Comparison of ENCODE assay signal across 15 mouse cellular contexts in the genomic region with DNA sequence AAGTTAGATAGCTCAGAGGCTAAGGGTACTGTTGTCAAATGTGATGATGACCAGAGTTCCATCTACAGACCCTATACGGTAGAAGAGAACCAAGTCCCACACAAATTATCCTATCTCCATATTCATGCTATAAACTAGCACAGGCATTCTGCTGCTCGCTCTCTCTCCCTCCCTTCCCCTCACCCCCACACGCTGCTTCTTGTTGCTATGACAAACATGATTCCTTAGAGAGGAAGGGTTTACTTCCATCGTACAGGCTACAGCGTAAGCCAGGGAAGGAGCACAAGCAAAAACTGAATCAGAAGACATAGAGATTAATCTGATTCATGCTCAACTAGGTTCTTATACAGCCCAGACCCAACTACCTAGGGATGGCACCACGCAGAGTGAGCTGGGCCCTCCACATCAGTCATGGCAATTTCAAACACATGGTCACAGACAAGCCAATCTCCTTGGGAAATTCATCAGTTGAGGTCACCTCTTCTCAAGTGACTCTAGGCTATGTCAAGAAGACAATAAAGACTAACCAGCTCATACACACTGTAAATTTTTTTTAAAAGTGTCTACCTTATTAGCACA. TPM values are rescaled to one million over a fixed set of nuclear protein-coding genes. Genes with fewer than 3 reads are reported as not detected.
DNase-seq lines count a peak whose midpoint lies in the region; ATAC-seq and TF ChIP-seq lines count a peak whose summit lies in the region.
"Had no signal": no experiment of that assay in that cellular context is flagged by ENCODE, and none has a peak within 500 bp of the region (broad histone marks: within the 10 kb centered on the region; RNA-seq: fewer than 3 reads in every experiment).

No protein-coding gene starts in this region.

- H3K36me3 ChIP-seq in hindbrain, embryonic 11.5 days (ENCODE audit: control insufficient read depth, insufficient read depth, low read length), result no peaks in the 10 kb centered on the region
- H3K36me3 ChIP-seq in hindbrain, embryonic 10.5 days, result peaks cover 5% of the 10 kb centered on the region
- H3K36me3 ChIP-seq in hindbrain, postnatal 0 days (ENCODE audit: insufficient read depth, low read length), result no peaks in the 10 kb centered on the region
- no peaks in the 10 kb centered on the region for H3K36me3 ChIP-seq in neural tube, embryonic 15.5 days
- H3K36me3 ChIP-seq: limb, embryonic 15.5 days had no signal

- 88% methylated on average over 6 of the region's 6 CpGs for WGBS in hindbrain, embryonic 11.5 days
- WGBS in hindbrain, embryonic 10.5 days, result 83% methylated on average over 6 of the region's 6 CpGs
- WGBS in hindbrain, postnatal 0 days, result 36% methylated on average over 6 of the region's 6 CpGs
- WGBS in neural tube, embryonic 15.5 days, result 35% methylated on average over 6 of the region's 6 CpGs

- H3K9me3 ChIP-seq in hindbrain, embryonic 11.5 days (ENCODE audit: control insufficient read depth, low read length), result no peaks in the 10 kb centered on the region
- H3K9me3 ChIP-seq in hindbrain, embryonic 10.5 days, result no peaks in the 10 kb centered on the region
- H3K9me3 ChIP-seq in hindbrain, postnatal 0 days (ENCODE audit: low read length), result no peaks in the 10 kb centered on the region
- no peaks in the 10 kb centered on the region for H3K9me3 ChIP-seq in neural tube, embryonic 15.5 days (replicated peaks)
- H3K9me3 ChIP-seq: kidney, embryonic 15.5 days; limb, embryonic 15.5 days had no signal

- TF ChIP-seq CTCF in hindbrain, postnatal 0 days (IDR thresholded peaks at IDR 0.05; ENCODE audit: low read depth), result no peak

- H3K4me2 ChIP-seq in hindbrain, embryonic 11.5 days (replicated peaks; ENCODE audit: low read depth, low read length), result no peak overlapping the region
- no peak overlapping the region for H3K4me2 ChIP-seq in hindbrain, postnatal 0 days (ENCODE audit: low read depth, low read length)
- no peak overlapping the region for H3K4me2 ChIP-seq in neural tube, embryonic 15.5 days
- H3K4me2 ChIP-seq: heart, embryonic 11.5 days; kidney, embryonic 15.5 days; limb, embryonic 15.5 days had no signal

- no peak overlapping the region for H3K27ac ChIP-seq in hindbrain, embryonic 11.5 days (ENCODE audit: low read depth, low read length)
- no peak overlapping the region for H3K27ac ChIP-seq in hindbrain, embryonic 10.5 days
- no peak overlapping the region for H3K27ac ChIP-seq in hindbrain, postnatal 0 days
- no peak overlapping the region for H3K27ac ChIP-seq in neural tube, embryonic 15.5 days (replicated peaks)
- H3K27ac ChIP-seq: kidney, embryonic 15.5 days; limb, embryonic 15.5 days had no signal

- H3K9ac ChIP-seq in hindbrain, embryonic 11.5 days (ENCODE audit: low read depth, low read length), result no peak overlapping the region
- no peak overlapping the region for H3K9ac ChIP-seq in hindbrain, postnatal 0 days (replicated peaks; ENCODE audit: low read length)
- no peak overlapping the region for H3K9ac ChIP-seq in neural tube, embryonic 15.5 days (replicated peaks)
- H3K9ac ChIP-seq: kidney, embryonic 15.5 days; limb, embryonic 15.5 days had no signal

- no peak for DNase-seq in hindbrain, embryonic 11.5 days (ENCODE audit: low spot score)
- no peak for DNase-seq in hindbrain, embryonic 10.5 days (ENCODE audit: low spot score)
- DNase-seq in right cerebral cortex, postnatal 10 days (ENCODE audit: low spot score in 2 of 2), result peak; percentile 37 to 52
- no peak for DNase-seq in right cerebral cortex, postnatal 36 days (ENCODE audit: low spot score in 2 of 2)
- peak; percentile 20 for DNase-seq in hindbrain, postnatal 0 days (ENCODE audit: low spot score)
- no peak for DNase-seq in kidney, postnatal 4 days
- DNase-seq in cerebellum, postnatal 14 days, result no peak
- DNase-seq: adrenal gland, postnatal 25 days; cerebellum, adult 18-20 months; embryo, embryonic 11 days; thymus, postnatal 14 days had no signal

- no peaks in the 10 kb centered on the region for H3K27me3 ChIP-seq in hindbrain, embryonic 11.5 days (ENCODE audit: control insufficient read depth, insufficient read depth, low read length)
- no peaks in the 10 kb centered on the region for H3K27me3 ChIP-seq in hindbrain, embryonic 10.5 days (ENCODE audit: insufficient read depth, poor library complexity, severe bottlenecking)
- H3K27me3 ChIP-seq in hindbrain, postnatal 0 days (ENCODE audit: insufficient read depth, low read length), result no peaks in the 10 kb centered on the region
- H3K27me3 ChIP-seq in neural tube, embryonic 15.5 days (replicated peaks), result no peaks in the 10 kb centered on the region
- H3K27me3 ChIP-seq: kidney, embryonic 15.5 days; limb, embryonic 15.5 days had no signal

- H3K4me3 ChIP-seq in hindbrain, embryonic 11.5 days (ENCODE audit: low read depth, low read length), result no peak overlapping the region
- no peak overlapping the region for H3K4me3 ChIP-seq in hindbrain, embryonic 10.5 days
- H3K4me3 ChIP-seq in hindbrain, postnatal 0 days (ENCODE audit: low read length), result no peak overlapping the region
- no peak overlapping the region for H3K4me3 ChIP-seq in neural tube, embryonic 15.5 days (replicated peaks)
- H3K4me3 ChIP-seq: kidney, embryonic 15.5 days; limb, embryonic 15.5 days had no signal

- no peaks in the 10 kb centered on the region for H3K4me1 ChIP-seq in hindbrain, embryonic 11.5 days (replicated peaks; ENCODE audit: control insufficient read depth, insufficient read depth, low read length)
- H3K4me1 ChIP-seq in hindbrain, embryonic 10.5 days (replicated peaks), result peaks cover 14% of the 10 kb centered on the region
- 0 out of 2 replicates have a peak, but pooled peaks cover 3% of the 10 kb centered on the region for H3K4me1 ChIP-seq in hindbrain, postnatal 0 days (ENCODE audit: insufficient read depth, low read length)
- peaks cover 19% of the 10 kb centered on the region for H3K4me1 ChIP-seq in neural tube, embryonic 15.5 days

- ATAC-seq in hindbrain, embryonic 11.5 days (ENCODE audit: low FRiP score), result peak; percentile 35; the same call in 1 of the 2 replicates
- ATAC-seq in hindbrain, postnatal 0 days, result peak; percentile 59
- ATAC-seq in neural tube, embryonic 15.5 days (ENCODE audit: low FRiP score), result peak; percentile 58; the same call in 1 of the 2 replicates

RNA-seq across cellular contexts. Expression of a gene that starts 21.2 kb away (rescaled TPM):
- polyA plus RNA-seq in hindbrain, embryonic 11.5 days (2014; fragmentation: Nextera tagmentation; extraction: Ambion mirVana), result 32.3 and 40.1 TPM in 2 replicates
- 22.2 and 26.4 TPM in 2 replicates for polyA plus RNA-seq in hindbrain, embryonic 10.5 days (2016; fragmentation: Nextera tagmentation; extraction: Ambion mirVana)
- 20.6 and 23.0 TPM in 2 replicates for total RNA-seq in hindbrain, postnatal 0 days (2014; rRNA removed)
- 11.5 and 11.6 TPM in 2 replicates for polyA plus RNA-seq in hindbrain, postnatal 0 days (2015; fragmentation: Nextera tagmentation; extraction: Ambion mirVana)
- 21.8 TPM in 2 replicates for polyA plus RNA-seq in neural tube, embryonic 15.5 days (2015; fragmentation: Nextera tagmentation; extraction: Ambion mirVana)

Comparison
In these comparisons a context has a peak if more than half of its experiments do, and no peak if none do; other contexts are left out.
1. DNase-seq: peak in right cerebral cortex, postnatal 10 days (2 of 2) and hindbrain, postnatal 0 days (single experiment); none in hindbrain, embryonic 11.5 days (single experiment), hindbrain, embryonic 10.5 days (single experiment), right cerebral cortex, postnatal 36 days (0 of 2), kidney, postnatal 4 days (0 of 2) and cerebellum, postnatal 14 days (0 of 2).
2. Peak in every context shown above with its lines, with median percentiles within 50 percentile points of each other: ATAC-seq.